Mouse (Mus musculus) liver, adult 2 months (tissue): ENCODE measurements around the gene Myrip.

Source experiments
- CTCF ChIP-seq: fragments of 200-500 bp; IDR thresholded peaks from 2 replicates; pipeline ENCODE4 v1.5.1; 2011; ENCODE audit warnings: low read depth, low read length, control low read depth
- POLR2A ChIP-seq: fragments of 200-500 bp; IDR thresholded peaks from 2 replicates; pipeline ENCODE4 v1.6.1; 2011; ENCODE audit warnings: low read length, control low read depth; ENCODE audit not compliant: insufficient read depth; ENCODE audit errors: extremely low read depth

- TF ChIP-seq POLR2A: no peak
- TF ChIP-seq CTCF: no peak
Measured at GRCm38 (mm10) chr9:120351474-120351873, 50.2 kb downstream of the Myrip start.
